Mouse (Mus musculus): ENCODE measurements around the gene Rogdi.

Gene Rogdi

GRCm38 (mm10) chr16:5013054-5013838 lies at the start of gene Rogdi:
TSS of gene Rogdi (minus strand) at chr16:5013553.
- peak; percentile 98 for DNase-seq (ENCODE audit: low spot score)

GRCm38 (mm10) chr16:5058114-5058513 lies 44.8 kb upstream of the Rogdi start:
- DNase-seq (ENCODE audit: low spot score), result no peak

- peak; percentile 62 for DNase-seq (ENCODE audit: low spot score)
Observed at GRCm38 (mm10) chr16:5050251-5051110, 37.1 kb upstream of the Rogdi start.

- DNase-seq (ENCODE audit: low spot score), result peak; percentile 99
Observed at GRCm38 (mm10) chr16:5049774-5050234, 36.5 kb upstream of the Rogdi start, which contains the start of the genes Glyr1 and Ubn1. TSS of gene Glyr1 (minus strand) at chr16:5049863. TSS of gene Ubn1 (plus strand) at chr16:5050057.

- DNase-seq (ENCODE audit: low spot score), result no peak
Observed at GRCm38 (mm10) chr16:5049182-5049773, 35.9 kb upstream of the Rogdi start.

- no peak for DNase-seq (ENCODE audit: low spot score)
Observed at GRCm38 (mm10) chr16:5045322-5045721, 32.0 kb upstream of the Rogdi start.

- DNase-seq (ENCODE audit: low spot score), result no peak
Observed at GRCm38 (mm10) chr16:5036649-5037234, 23.4 kb upstream of the Rogdi start.

- no peak for DNase-seq (ENCODE audit: low spot score)
Observed at GRCm38 (mm10) chr16:5035591-5035990, 22.2 kb upstream of the Rogdi start.

GRCm38 (mm10) chr16:5029847-5030246 lies 16.5 kb upstream of the Rogdi start:
- DNase-seq (ENCODE audit: low spot score), result no peak

GRCm38 (mm10) chr16:5024021-5024420 lies 10.7 kb upstream of the Rogdi start:
- DNase-seq (ENCODE audit: low spot score), result no peak

- no peak for DNase-seq (ENCODE audit: low spot score)
Observed at GRCm38 (mm10) chr16:5014578-5014977, 1.2 kb upstream of the Rogdi start.

GRCm38 (mm10) chr16:5012036-5013005 lies 1.0 kb downstream of the Rogdi start:
- peak; percentile 78 for DNase-seq (ENCODE audit: low spot score)

GRCm38 (mm10) chr16:5011285-5011684 lies 2.1 kb downstream of the Rogdi start:
- DNase-seq (ENCODE audit: low spot score), result no peak

GRCm38 (mm10) chr16:5010371-5010935 lies 2.9 kb downstream of the Rogdi start:
- DNase-seq (ENCODE audit: low spot score), result no peak

- no peak for DNase-seq (ENCODE audit: low spot score)
Observed at GRCm38 (mm10) chr16:5008076-5008475, 5.3 kb downstream of the Rogdi start.

- no peak for DNase-seq (ENCODE audit: low spot score)
Observed at GRCm38 (mm10) chr16:5007492-5007891, 5.9 kb downstream of the Rogdi start.

- no peak for DNase-seq (ENCODE audit: low spot score)
Observed at GRCm38 (mm10) chr16:5007067-5007466, 6.3 kb downstream of the Rogdi start, which contains the start of gene Smim22. TSS of gene Smim22 (plus strand) at chr16:5007288.

- no peak for DNase-seq (ENCODE audit: low spot score)
Observed at GRCm38 (mm10) chr16:5000611-5001010, 12.7 kb downstream of the Rogdi start.

- no peak for DNase-seq (ENCODE audit: low spot score)
Observed at GRCm38 (mm10) chr16:4998984-4999383, 14.4 kb downstream of the Rogdi start.

- DNase-seq (ENCODE audit: low spot score), result no peak
Observed at GRCm38 (mm10) chr16:4997553-4997952, 15.8 kb downstream of the Rogdi start, which contains the start of gene Sept12. TSS of gene Sept12 (minus strand) at chr16:4997852.
